Mouse (Mus musculus): ENCODE measurements around the gene Ms4a6d. TPM values are rescaled to one million over a fixed set of nuclear protein-coding genes. Genes with fewer than 3 reads are reported as not detected.
"Not testable (repeated sequence)": the region's sequence is repeated elsewhere in the genome, so short reads cannot be mapped to it uniquely, and the experiment has no call there.

Gene Ms4a6d
- polyA plus RNA-seq, 1 experiment from 2014 or later: 6.6 TPM

DNA sequence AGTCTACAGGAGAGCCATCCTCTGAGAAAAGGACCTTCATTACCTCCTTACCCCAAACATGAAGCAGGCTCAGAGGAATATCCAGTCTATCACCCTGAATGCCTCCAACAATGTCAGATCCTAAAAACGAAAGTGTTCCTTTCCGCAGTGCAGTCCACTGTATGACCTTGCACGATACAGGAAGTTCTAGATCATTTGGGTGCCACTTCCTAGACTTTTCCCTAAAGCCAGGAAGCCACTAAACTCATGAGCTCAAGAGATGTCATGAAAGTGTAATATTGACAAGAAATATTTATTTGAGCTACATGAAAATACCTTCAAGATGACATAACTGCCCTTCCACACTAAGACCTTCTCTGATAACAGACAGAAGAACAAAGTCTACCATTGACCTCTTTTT, 3.3 kb downstream of the Ms4a6d start:
- no peaks in the 10 kb centered on the region for H3K9me3 ChIP-seq (replicated peaks; ENCODE audit: control insufficient read depth, low read length)
- H3K4me1 ChIP-seq (ENCODE audit: control insufficient read depth, insufficient read depth, low read length): no peaks in the 10 kb centered on the region
- no peak overlapping the region for H3K4me3 ChIP-seq (replicated peaks; ENCODE audit: low read length)
- no peaks in the 10 kb centered on the region for H3K36me3 ChIP-seq (ENCODE audit: control insufficient read depth, insufficient read depth, low read length)
- no peak overlapping the region for H3K4me2 ChIP-seq (ENCODE audit: low read depth, low read length)
- no peaks in the 10 kb centered on the region for H3K27me3 ChIP-seq (ENCODE audit: control insufficient read depth, insufficient read depth, low read length)
- no peak overlapping the region for H3K9ac ChIP-seq (ENCODE audit: low read length)
- 86% methylated on average over 3 of the region's 3 CpGs for WGBS
- ATAC-seq (ENCODE audit: insufficient read depth, low FRiP score): no peak
- H3K27ac ChIP-seq (ENCODE audit: low read length): no peak overlapping the region

DNA sequence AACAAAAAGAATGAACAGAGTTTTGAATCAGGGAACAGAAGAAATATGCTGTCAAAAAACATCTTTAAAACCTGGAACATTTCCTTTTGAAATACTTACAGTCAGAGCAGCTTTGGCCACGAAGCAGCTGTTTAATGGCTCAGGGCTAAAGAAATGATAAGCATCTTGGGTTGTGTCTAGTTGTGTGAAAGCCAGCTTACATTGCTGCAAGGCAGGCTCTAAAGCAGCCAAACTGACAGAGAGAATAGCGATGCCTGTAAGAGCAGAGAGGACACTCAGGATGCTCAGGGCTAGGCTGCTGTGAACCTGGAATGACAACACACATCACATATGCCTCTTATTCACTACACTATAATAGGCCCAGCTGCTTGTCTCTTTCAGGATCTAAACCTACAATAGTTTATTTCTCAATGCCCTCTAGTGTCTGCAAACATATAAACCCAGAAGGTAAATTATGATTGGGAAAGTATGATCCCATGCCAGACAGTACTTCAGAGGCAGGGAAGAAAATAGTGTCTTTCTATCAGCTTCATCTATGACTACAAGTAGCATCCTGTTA, 14.7 kb downstream of the Ms4a6d start:
- Histone ChIP-seq H3K36me3 (ENCODE audit: control insufficient read depth, insufficient read depth, low read length) (no peaks in the 10 kb centered on the region), H3K9ac (ENCODE audit: low read length) (no peak overlapping the region), H3K9me3 (replicated peaks; ENCODE audit: control insufficient read depth, low read length) (no peaks in the 10 kb centered on the region), H3K27me3 (ENCODE audit: control insufficient read depth, insufficient read depth, low read length) (no peaks in the 10 kb centered on the region), H3K4me3 (replicated peaks; ENCODE audit: low read length) (no peak overlapping the region), H3K4me1 (ENCODE audit: control insufficient read depth, insufficient read depth, low read length) (no peaks in the 10 kb centered on the region), H3K27ac (ENCODE audit: low read length) (no peak overlapping the region), H3K4me2 (ENCODE audit: low read depth, low read length) (no peak overlapping the region)
- WGBS: 48% methylated on average over 2 of the region's 2 CpGs
- no peak for ATAC-seq (ENCODE audit: insufficient read depth, low FRiP score)

DNA sequence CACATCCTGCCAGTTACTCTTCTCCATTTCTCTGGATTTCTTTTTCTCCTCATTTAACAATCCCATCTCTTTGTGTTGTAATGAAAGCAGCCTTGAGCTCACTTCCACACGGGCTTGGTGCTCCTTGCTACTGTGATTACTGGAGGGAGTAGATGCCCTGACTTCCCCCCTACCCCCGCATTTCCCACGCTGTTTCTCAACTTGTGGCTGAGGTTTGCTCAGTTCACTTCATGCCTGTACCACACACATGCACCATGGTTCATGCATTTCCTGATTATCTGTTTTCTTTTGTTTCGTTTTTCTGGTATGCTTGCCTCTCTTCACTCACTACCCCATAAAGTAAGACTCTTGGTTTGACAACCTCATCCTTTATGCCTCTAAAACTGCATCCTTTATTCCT, 15.4 kb downstream of the Ms4a6d start:
- 68% methylated on average over 4 of the region's 4 CpGs for WGBS
- Histone ChIP-seq H3K9me3 (replicated peaks; ENCODE audit: control insufficient read depth, low read length) (no peaks in the 10 kb centered on the region), H3K9ac (ENCODE audit: low read length) (no peak overlapping the region), H3K4me2 (ENCODE audit: low read depth, low read length) (no peak overlapping the region), H3K36me3 (ENCODE audit: control insufficient read depth, insufficient read depth, low read length) (no peaks in the 10 kb centered on the region), H3K4me1 (ENCODE audit: control insufficient read depth, insufficient read depth, low read length) (no peaks in the 10 kb centered on the region), H3K27ac (ENCODE audit: low read length) (no peak overlapping the region), H3K4me3 (replicated peaks; ENCODE audit: low read length) (no peak overlapping the region), H3K27me3 (ENCODE audit: control insufficient read depth, insufficient read depth, low read length) (no peaks in the 10 kb centered on the region)
- ATAC-seq (ENCODE audit: insufficient read depth, low FRiP score): no peak

DNA sequence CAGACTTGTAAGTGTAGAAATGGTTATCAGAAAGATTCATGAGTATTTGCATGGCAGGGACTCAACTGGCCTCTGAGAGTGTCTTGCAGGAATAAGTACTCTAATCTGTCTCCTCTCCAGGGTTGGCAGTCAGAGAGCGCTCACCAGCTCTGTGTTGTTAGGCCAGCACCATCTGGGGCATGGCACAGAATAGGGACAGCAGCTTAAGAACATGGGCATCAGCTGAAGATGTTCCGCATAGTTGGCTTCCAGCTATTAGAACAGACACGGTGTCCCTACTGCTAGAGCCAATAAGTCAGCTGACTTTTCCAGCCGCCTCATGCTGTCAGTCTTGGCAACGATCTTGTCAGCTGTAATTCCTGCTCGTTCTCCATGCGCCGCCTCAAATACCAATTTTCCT, 29.7 kb downstream of the Ms4a6d start:
- H3K4me1 ChIP-seq (ENCODE audit: control insufficient read depth, insufficient read depth, low read length): no peaks in the 10 kb centered on the region
- 87% methylated on average over 8 of the region's 8 CpGs for WGBS
- no peaks in the 10 kb centered on the region for H3K36me3 ChIP-seq (ENCODE audit: control insufficient read depth, insufficient read depth, low read length)
- no peak overlapping the region for H3K4me3 ChIP-seq (replicated peaks; ENCODE audit: low read length)
- ATAC-seq (ENCODE audit: insufficient read depth, low FRiP score): no peak
- no peak overlapping the region for H3K9ac ChIP-seq (ENCODE audit: low read length)
- no peak overlapping the region for H3K4me2 ChIP-seq (ENCODE audit: low read depth, low read length)
- H3K27me3 ChIP-seq (ENCODE audit: control insufficient read depth, insufficient read depth, low read length): no peaks in the 10 kb centered on the region
- H3K27ac ChIP-seq (ENCODE audit: low read length): no peak overlapping the region
- no peaks in the 10 kb centered on the region for H3K9me3 ChIP-seq (replicated peaks; ENCODE audit: control insufficient read depth, low read length)

DNA sequence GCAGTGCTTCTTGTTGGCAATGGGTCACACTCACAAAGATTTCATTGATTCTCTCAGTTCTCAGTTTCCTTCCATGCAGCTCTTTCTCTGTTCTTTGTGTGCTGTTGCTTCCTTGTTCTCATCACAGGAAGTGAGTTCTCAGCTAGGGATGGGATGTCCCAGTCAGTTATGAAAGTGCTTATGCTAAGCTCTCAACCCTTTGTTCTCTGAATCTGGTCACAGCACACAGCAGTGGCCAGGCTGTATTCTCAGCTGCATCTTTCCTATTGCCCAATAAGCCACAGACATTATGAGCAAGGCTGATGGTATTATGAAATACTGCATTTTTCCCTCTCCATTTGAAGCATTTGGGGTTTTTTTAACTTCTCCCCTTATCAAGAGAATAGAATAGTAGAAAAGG, 45.1 kb downstream of the Ms4a6d start:
- not testable (repeated sequence) for H3K27me3 ChIP-seq (ENCODE audit: control insufficient read depth, insufficient read depth, low read length); H3K27ac ChIP-seq (ENCODE audit: low read length); H3K4me3 ChIP-seq (replicated peaks; ENCODE audit: low read length); H3K36me3 ChIP-seq (ENCODE audit: control insufficient read depth, insufficient read depth, low read length); H3K4me1 ChIP-seq (ENCODE audit: control insufficient read depth, insufficient read depth, low read length); H3K9ac ChIP-seq (ENCODE audit: low read length); H3K4me2 ChIP-seq (ENCODE audit: low read depth, low read length); H3K9me3 ChIP-seq (replicated peaks; ENCODE audit: control insufficient read depth, low read length); ATAC-seq (ENCODE audit: insufficient read depth, low FRiP score)

DNA sequence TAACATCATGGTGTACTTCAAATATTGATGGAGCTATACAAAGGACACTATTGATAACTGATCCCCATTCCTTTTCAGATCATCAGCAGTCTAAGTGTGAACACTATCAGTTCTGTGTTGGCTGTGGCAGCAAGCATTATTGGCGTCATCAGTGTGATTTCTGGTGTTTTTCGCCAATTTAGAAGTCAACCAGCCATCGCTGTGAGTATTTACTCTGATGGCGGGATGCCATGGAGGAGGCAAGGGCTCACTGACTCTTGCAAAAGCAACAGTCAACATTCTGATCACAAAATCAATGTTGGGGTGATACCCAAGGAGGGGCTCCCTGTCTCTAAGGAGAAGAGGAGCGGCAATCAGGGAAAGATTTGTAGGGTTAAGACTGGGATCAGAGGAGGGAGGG, 49.9 kb downstream of the Ms4a6d start:
- Histone ChIP-seq H3K9me3 (replicated peaks; ENCODE audit: control insufficient read depth, low read length) (no peaks in the 10 kb centered on the region), H3K9ac (ENCODE audit: low read length) (no peak overlapping the region), H3K4me3 (replicated peaks; ENCODE audit: low read length) (no peak overlapping the region), H3K27ac (ENCODE audit: low read length) (no peak overlapping the region), H3K4me2 (ENCODE audit: low read depth, low read length) (no peak overlapping the region), H3K36me3 (ENCODE audit: control insufficient read depth, insufficient read depth, low read length) (no peaks in the 10 kb centered on the region), H3K4me1 (ENCODE audit: control insufficient read depth, insufficient read depth, low read length) (no peaks in the 10 kb centered on the region), H3K27me3 (ENCODE audit: control insufficient read depth, insufficient read depth, low read length) (no peaks in the 10 kb centered on the region)
- no peak for ATAC-seq (ENCODE audit: insufficient read depth, low FRiP score)
- WGBS: 86% methylated on average over 5 of the region's 5 CpGs

DNA sequence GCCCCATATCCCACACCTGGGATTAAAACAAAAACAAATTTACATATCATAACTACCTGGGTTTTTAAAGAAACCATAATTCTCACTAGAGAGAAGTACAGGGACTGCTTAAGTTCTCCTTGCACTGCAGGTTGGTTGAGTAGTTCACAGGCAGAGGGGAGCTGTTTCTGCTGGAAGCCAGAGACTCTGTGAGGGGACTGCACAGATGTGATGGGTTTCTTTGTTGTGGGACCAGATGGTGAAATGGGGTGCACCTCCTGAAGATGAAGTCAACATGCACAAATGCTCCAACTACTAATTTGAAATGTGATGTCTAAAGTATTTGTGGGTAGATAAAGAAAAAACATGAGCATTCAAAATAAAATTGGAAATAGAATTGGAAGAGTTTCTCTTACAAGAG, 56.7 kb downstream of the Ms4a6d start:
- H3K9ac ChIP-seq (ENCODE audit: low read length): no peak overlapping the region
- no peaks in the 10 kb centered on the region for H3K9me3 ChIP-seq (replicated peaks; ENCODE audit: control insufficient read depth, low read length)
- no peak for ATAC-seq (ENCODE audit: insufficient read depth, low FRiP score)
- H3K4me2 ChIP-seq (ENCODE audit: low read depth, low read length): no peak overlapping the region
- H3K4me1 ChIP-seq (ENCODE audit: control insufficient read depth, insufficient read depth, low read length): no peaks in the 10 kb centered on the region
- no peak overlapping the region for H3K4me3 ChIP-seq (replicated peaks; ENCODE audit: low read length)
- H3K27ac ChIP-seq (ENCODE audit: low read length): no peak overlapping the region
- no peaks in the 10 kb centered on the region for H3K36me3 ChIP-seq (ENCODE audit: control insufficient read depth, insufficient read depth, low read length)
- H3K27me3 ChIP-seq (ENCODE audit: control insufficient read depth, insufficient read depth, low read length): no peaks in the 10 kb centered on the region

DNA sequence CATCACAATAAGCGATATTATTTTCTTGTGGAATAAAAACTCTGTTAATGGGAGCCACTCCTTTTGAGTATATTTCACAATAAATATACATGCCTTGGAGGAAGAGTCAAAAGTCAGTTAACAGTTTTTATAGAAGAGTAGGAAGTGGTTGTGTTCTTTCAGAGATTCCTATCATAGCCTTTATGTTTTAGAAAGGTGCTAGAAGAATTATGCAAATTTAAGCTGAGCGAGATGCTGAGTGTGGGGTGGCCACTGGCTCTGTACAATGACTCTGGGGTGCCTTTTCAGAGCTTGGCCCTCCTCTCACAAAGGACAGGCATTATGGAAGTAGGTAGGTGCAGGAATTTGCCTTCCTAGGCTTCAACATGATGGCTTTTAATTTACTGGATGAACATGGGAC, 60.3 kb downstream of the Ms4a6d start:
- not testable (repeated sequence) for H3K9ac ChIP-seq (ENCODE audit: low read length); ATAC-seq (ENCODE audit: insufficient read depth, low FRiP score); H3K36me3 ChIP-seq (ENCODE audit: control insufficient read depth, insufficient read depth, low read length); H3K4me2 ChIP-seq (ENCODE audit: low read depth, low read length); H3K4me3 ChIP-seq (replicated peaks; ENCODE audit: low read length); H3K27ac ChIP-seq (ENCODE audit: low read length); H3K9me3 ChIP-seq (replicated peaks; ENCODE audit: control insufficient read depth, low read length); H3K27me3 ChIP-seq (ENCODE audit: control insufficient read depth, insufficient read depth, low read length); H3K4me1 ChIP-seq (ENCODE audit: control insufficient read depth, insufficient read depth, low read length)
- WGBS: 72% methylated on average over 2 of the region's 2 CpGs

DNA sequence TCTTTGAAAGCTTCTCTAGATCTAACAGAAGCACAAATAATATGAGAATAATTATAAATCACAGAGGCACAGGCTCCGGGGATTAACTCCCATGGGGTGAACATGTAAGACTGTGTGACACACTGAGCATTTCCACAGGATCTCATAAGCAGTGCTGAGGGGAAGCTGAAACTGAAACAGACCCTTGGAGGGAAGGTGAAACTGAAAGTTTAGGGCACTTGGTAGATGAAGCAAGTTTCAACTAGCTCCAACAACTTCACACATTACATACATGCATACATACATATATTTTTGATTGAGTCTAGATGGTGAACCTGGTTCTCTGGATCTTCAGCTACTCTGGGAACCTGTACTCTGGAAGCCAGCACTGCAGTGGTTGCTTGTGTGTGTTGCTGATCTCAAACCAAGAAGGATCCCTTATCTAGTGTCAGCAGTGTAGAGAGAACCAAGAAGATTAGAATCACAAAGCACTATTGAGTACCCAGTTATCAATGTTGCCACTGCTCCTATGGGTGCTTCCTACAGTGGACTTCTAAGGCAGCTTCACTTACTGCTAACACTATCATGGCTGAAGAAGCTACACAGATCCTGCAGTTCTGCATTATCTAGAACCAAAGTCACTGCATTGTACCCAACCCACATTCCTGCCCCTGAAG, 64.4 kb downstream of the Ms4a6d start:
- not testable (repeated sequence) for H3K27ac ChIP-seq (ENCODE audit: low read length); H3K4me1 ChIP-seq (ENCODE audit: control insufficient read depth, insufficient read depth, low read length); H3K36me3 ChIP-seq (ENCODE audit: control insufficient read depth, insufficient read depth, low read length); H3K27me3 ChIP-seq (ENCODE audit: control insufficient read depth, insufficient read depth, low read length); H3K9me3 ChIP-seq (replicated peaks; ENCODE audit: control insufficient read depth, low read length); H3K4me3 ChIP-seq (replicated peaks; ENCODE audit: low read length); H3K4me2 ChIP-seq (ENCODE audit: low read depth, low read length); H3K9ac ChIP-seq (ENCODE audit: low read length); ATAC-seq (ENCODE audit: insufficient read depth, low FRiP score)
- 73% methylated on average over 1 of the region's 1 CpGs for WGBS

Measured in stomach, embryonic 16.5 days (tissue).